Mouse (Mus musculus): ENCODE data around the gene Cd38.

Cd38 gene

DNA sequence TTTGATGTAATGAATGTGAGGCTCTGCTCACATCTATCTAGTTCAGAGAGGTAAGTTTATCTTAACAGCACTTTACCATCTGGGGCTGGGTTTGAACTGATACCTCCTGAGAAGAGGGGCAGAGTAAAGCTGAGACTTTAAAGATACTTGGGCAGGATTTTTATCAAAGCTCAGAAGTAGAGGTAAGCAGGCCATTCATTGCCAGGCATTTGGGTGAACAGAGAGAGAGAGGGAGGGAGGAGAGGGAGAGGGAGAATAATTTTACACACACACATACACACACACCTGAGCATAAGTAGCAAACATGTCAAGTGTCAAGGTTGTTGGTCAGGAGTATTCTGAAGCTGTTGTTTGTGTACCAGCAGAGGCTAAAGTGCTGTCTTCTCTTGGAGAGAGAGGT, at the start of gene Cd38:
Gene Cd38, plus strand, starts transcription at position 301 of the 400 bp plus-strand sequence.
- DNase-seq (ENCODE audit: low spot score) = no peak

GRCm38 (mm10) chr5:43818695-43819094, 49.7 kb upstream of the Cd38 start, which contains the start of gene Bst1:
TSS of gene Bst1 (plus strand) at chr5:43818885.
- DNase-seq (ENCODE audit: low spot score) = no peak

- DNase-seq (ENCODE audit: low spot score) = no peak
These were observed 47.6 kb upstream of the Cd38 start for GRCm38 (mm10) chr5:43820785-43821184.

DNA sequence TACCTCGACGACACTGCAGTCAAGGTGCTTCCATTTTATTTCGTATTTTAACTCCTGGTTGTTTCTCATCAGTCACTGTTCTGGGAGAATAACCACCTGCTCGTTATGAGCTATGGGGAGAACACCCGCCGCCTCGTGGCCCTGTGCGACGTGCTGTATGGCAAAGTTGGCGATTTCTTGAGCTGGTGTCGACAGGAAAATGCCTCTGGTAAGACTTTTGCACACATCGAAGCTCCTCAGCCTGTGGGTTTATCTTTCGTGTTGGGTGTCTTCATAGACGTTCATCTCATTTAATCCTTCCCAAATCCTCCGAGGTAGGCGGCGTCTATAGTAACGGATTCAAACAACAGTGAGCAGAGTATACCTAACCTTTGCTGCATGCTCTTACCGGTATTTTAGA, 46.8 kb upstream of the Cd38 start, which contains the start of gene Fbxl5:
Gene Fbxl5, minus strand, starts transcription at position 101 of the 400 bp plus-strand sequence.
- DNase-seq (ENCODE audit: low spot score) = no peak

DNA sequence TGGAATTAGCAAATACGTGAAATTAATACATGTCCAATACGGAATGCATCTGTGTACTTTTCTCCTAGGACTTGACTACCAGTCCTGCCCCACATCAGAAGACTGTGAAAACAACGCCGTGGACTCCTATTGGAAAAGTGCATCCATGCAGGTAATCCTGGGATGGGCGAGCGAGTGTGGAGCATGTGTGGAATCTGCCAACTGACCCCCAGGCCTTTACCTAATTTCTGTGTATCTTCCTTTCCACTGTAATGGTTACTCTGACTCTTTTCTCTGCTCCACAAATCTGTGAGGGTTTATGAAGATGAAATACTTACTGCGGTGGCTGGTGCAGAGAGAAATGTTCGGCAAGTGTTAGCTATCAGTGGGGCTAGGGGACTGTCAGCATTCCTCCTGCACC, 46.2 kb upstream of the Cd38 start:
- no peak for DNase-seq (ENCODE audit: low spot score)

DNA sequence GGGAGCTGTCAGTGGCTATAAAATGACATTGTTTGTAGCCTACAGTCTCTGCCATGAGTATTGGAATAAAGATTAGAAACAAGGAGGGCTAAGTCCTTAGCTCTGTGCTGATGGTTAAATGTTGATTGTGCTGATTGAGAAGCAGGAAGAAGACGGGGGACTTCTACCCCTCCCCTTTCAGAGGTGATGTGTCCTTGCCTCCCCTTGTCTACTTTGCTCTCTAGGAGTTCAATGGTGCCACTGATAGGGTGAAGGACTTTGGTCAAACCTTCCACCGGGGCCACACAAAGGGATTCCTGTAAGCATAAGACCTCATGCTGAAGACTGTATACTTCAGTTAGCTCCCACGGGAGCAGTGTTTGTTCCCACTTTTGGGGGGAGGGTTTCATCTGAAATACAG, 45.5 kb upstream of the Cd38 start:
- DNase-seq (ENCODE audit: low spot score) = no peak

DNA sequence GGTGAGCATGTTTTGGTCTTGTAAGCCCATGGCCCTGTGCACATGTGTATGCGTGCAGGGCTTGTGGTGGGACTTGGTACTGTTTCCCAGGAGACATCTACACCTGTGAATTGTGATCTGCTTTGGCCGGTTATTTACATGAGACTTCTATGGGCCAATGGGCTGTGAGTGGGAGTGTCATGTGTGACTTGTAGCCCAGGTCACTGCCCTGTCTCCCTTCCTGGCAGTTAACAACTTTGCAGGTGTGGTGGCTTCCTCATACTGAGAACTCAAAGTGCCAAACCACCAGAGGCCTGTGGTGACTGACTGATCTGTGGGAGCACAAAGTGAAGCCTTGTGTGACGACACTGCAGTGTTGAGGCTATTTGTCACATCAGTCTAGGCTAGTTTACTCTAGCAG, 43.8 kb upstream of the Cd38 start:
- DNase-seq (ENCODE audit: low spot score) = no peak

GRCm38 (mm10) chr5:43826883-43827282, 41.5 kb upstream of the Cd38 start:
- DNase-seq (ENCODE audit: low spot score) = no peak

DNA sequence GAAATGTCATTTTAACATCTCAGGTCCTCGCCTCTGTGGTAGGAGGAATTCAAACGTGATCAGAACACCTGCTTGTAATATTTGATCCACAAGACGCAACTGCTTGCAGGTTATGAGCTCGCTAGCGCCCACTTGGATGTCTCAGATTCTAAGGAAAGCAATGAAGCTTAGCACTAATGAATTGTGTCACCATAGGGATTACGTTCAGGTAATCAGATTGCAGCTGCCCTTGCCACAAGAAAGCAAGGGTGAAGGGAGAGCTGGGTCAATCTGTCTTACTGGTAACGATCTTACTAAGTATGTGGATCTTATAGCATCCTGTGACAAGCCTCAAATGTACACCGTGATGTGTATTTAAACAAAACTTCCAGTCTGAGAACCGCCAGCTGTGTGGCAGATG, 41.0 kb upstream of the Cd38 start:
- DNase-seq (ENCODE audit: low spot score) = no peak

GRCm38 (mm10) chr5:43836590-43836989, 31.8 kb upstream of the Cd38 start:
- no peak for DNase-seq (ENCODE audit: low spot score)

DNA sequence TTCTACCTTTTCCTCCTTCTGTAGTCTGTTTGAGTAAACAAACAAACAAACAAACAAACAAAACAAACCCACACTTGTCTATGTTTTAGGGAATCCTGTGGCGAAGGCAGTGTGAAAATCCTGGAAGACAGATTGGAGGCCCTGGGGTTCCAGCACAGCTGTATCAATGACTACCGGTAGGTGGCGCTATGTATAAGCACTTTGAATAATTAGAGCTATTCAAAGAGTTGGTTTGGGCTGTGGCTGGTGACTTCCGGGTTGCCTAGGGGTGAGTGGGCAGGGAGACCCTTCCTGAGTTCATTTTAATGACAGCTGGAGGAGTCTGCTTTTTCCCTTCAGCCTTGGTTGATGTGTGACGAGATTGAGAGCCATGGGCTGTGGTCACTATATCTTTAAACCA, 31.0 kb upstream of the Cd38 start:
- no peak for DNase-seq (ENCODE audit: low spot score)

DNA sequence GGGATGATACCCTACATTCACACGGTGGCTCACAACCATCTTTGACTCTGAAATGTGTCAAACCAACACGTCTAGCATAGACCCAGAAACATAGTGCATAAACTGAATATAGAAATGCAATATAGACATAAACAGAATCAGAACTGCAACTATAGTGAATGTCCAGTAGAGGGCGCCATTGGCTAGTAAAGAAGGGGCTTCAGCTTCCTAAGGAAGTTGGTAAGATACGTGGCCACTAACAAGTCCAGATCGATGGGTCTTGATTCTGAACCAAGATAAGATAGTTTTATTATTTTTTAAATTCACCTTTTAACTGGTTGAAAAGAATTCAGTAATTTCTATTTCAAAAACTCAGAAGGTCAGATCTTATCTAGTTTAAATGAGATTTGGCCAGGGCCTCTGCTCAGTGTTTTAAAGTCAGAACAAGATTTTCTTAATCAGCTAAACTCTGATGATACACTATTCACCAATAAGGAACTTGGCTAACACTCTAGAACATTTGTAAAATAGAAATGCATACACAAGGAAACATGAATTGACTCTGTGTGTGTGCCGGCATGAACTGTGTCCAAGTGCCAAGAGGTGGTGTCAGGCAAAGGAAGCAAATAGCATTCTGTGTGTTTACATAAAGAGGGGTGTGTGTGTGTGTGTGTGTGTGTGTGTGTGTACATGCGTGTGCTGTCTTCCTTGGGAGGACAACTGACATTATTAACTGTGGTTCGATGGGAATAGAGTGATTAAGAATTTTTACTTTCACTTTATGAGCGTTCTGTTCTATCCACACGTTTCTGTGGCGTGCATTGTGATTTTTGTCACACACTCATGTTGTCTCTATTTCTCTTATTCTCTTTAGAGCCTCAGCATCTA, 27.0 kb upstream of the Cd38 start:
- peak; percentile 74 for DNase-seq (ENCODE audit: low spot score)

- no peak for DNase-seq (ENCODE audit: low spot score)
These were observed 26.4 kb upstream of the Cd38 start for GRCm38 (mm10) chr5:43842011-43842285.

DNA sequence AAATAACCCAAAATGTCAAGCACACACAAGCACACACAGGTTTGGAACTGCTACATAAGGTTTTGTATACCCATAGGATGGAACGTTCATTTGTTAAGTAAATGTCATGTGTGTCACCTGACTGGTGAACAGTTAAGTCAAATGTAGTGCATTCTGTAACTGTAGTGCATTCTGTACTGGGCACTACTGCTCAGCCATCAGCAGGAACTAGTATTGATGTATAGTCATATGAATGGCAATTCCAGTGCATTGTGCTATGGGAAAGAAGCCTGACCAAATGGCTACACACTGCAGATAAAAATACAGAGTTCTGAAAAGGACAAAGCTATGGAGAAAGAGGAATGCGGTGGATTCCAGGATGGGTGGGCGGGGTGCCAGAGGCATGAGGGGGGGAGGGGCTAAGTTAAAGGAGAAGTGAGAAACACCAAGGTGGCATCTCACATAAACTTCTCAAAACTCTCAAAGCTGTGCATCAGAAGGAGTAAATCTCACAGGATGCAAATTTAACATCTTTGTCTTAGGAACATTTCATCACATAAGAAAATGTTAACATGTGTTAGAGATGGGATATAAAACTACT, 25.7 kb upstream of the Cd38 start:
- DNase-seq (ENCODE audit: low spot score) = no peak

DNA sequence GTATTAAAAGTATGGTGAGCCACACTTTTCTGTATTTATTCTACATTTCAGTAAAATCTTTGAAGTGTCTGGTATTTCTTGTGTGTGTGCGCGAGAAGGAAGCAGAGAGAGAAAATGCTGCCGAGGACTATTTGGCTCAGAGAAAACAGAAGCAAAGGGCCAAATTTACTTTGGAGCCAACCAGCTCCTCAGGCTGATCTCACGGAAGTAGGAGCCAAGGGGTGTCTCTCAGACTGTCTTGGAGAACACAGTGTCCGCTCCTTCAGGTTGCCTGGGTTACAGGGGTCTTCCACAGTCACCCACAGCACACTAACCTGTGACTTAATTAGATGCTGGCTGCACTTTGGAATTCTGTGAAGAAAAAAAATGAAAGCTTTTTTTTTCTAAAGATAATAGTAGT, 23.3 kb upstream of the Cd38 start:
- DNase-seq (ENCODE audit: low spot score) = no peak

DNA sequence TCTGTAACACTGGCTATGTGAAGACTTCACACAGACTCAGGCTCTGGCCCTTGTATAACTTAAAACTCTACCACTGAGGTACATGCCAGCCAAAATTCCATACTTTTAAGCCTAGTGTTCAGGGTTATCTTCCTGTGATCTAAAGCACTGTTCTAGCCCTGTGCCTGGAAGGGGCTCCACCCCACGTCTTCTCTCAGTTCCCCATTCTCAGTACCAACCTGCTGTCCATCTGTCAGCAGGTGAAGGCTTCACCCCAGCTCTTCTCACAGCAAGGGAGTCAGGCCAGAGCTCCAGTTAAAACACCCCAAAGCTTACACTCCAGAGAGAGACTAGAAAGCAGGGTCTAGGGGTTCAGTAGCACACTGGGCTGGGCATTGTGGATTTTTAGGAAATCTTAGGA, 22.7 kb upstream of the Cd38 start:
- no peak for DNase-seq (ENCODE audit: low spot score)

GRCm38 (mm10) chr5:43846227-43846626, 22.1 kb upstream of the Cd38 start:
- DNase-seq (ENCODE audit: low spot score) = no peak

DNA sequence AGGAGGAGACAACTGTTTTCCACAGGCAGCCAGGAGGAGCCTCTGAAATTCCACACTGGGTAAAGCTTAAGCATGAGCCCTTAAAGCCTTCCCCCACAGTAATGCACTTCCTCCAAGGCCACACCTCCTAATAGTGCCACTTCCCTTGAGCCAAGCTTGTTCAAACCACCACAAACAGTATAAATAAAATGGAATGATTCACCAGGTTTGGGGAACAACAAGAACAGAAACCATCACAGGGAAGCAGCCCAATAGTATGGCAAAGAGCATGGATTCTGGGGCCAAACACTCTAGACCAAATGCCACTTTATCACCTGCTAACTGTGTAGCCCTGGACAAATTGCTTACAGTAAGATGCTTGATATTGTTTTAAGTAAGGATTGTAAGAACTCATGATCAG, 20.8 kb upstream of the Cd38 start:
- no peak for DNase-seq (ENCODE audit: low spot score)

DNA sequence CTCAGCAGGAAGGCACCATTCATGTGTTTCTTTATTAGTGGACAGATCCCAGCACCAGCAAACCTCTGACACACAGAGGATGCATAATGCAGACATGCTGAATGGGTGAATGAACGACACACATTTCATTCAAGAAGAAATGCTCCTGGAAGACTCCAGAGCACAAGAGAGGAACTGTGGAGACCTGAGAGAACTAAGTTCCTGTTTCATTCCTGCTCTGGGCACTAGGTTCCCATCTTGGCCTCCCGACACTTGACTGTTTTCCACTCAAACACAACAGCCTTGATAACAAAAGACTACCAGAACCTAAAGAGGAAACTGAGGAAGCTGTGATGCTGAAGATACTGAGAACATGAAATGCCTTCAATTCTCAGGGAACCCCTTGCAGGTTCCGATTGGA, 20.1 kb upstream of the Cd38 start:
- no peak for DNase-seq (ENCODE audit: low spot score)

- DNase-seq (ENCODE audit: low spot score) = no peak
These were observed 15.1 kb upstream of the Cd38 start for GRCm38 (mm10) chr5:43853096-43853867.

- DNase-seq (ENCODE audit: low spot score) = no peak
These were observed 14.4 kb upstream of the Cd38 start for GRCm38 (mm10) chr5:43853868-43854488.

- no peak for DNase-seq (ENCODE audit: low spot score)
These were observed 12.6 kb upstream of the Cd38 start for GRCm38 (mm10) chr5:43855769-43856168.

DNA sequence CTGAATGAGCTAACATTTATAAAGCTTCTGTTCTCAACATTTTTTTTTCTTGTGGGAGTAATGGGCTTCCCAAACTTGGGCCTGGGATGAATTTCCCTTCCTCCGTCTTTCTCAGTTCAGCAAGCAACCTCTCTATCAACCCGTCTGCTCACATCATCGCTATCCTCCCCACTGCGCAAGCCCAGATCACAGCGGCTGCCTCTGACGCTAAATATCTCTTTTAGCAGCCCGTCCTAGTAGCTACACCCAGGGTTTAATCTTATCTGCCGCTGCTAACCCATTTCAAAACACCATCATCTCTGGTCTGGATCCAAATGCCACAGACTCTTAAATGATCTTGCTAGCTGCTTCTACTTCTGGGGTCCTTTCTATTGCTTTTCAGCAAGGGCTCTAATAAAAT, 8.7 kb upstream of the Cd38 start:
- DNase-seq (ENCODE audit: low spot score) = no peak
